30 mouse cellular contexts compared by ENCODE assay signal in genomic region chr2:29412458-29412857, GRCm38 (mm10).
DNase-seq lines count a peak whose midpoint lies in the region; ATAC-seq and TF ChIP-seq lines count a peak whose summit lies in the region.
"Had no signal": no experiment of that assay in that cellular context is flagged by ENCODE, and none has a peak within 500 bp of the region (broad histone marks: within the 10 kb centered on the region; RNA-seq: fewer than 3 reads in every experiment).

No protein-coding gene starts in this region.

- ATAC-seq in lung, postnatal 0 days: no peak
- ATAC-seq: forebrain, embryonic 16.5 days; Patski had no signal

- TF ChIP-seq CTCF in layer of hippocampus, adult 2 months (conservative IDR thresholded peaks at IDR 0.05): no peak
- no peak for TF ChIP-seq CTCF in lung, postnatal 0 days (IDR thresholded peaks at IDR 0.05)
- no peak for TF ChIP-seq CTCF in bone marrow macrophage, adult 2 months (IDR thresholded peaks at IDR 0.05; ENCODE audit: low read depth, low read length)
- no peak for TF ChIP-seq CTCF in thymus, adult 2 months (IDR thresholded peaks at IDR 0.05; ENCODE audit: borderline replicate concordance, control insufficient read depth, extremely low read depth, insufficient read depth, low read length, poor library complexity)

- no peaks in the 10 kb centered on the region for H3K36me3 ChIP-seq in lung, postnatal 0 days (ENCODE audit: insufficient read depth, low read length)
- H3K36me3 ChIP-seq in thymus, adult 2 months (ENCODE audit: control insufficient read depth, insufficient read depth, low read length): no peaks in the 10 kb centered on the region
- H3K36me3 ChIP-seq: embryonic facial prominence, embryonic 13.5 days; forebrain, embryonic 10.5 days; hindbrain, embryonic 13.5 days; limb, embryonic 15.5 days; midbrain, embryonic 12.5 days; neural tube, embryonic 12.5 days had no signal

- DNase-seq in layer of hippocampus, adult 2 months (ENCODE audit: low spot score in 2 of 2): no peak
- no peak for DNase-seq in layer of hippocampus, adult 9-10 months (ENCODE audit: low spot score)
- DNase-seq in lung, postnatal 0 days (ENCODE audit: low spot score): peak; percentile 9
- no peak for DNase-seq in lung, postnatal 36 days
- no peak for DNase-seq in thymus, adult 2 months
- DNase-seq in kidney, adult 9 months: no peak
- DNase-seq: adrenal gland, postnatal 14 days; cerebellum, adult 11-12 months; cerebellum, adult 9-11 months; gastrocnemius, postnatal 10 days; heart, postnatal 36 days; kidney, adult 8-10 months; kidney, postnatal 14 days; lung, adult 2 months; right cerebral cortex, adult 18-20 months had no signal

- H3K4me3 ChIP-seq in layer of hippocampus, adult 2 months: no peak overlapping the region
- H3K4me3 ChIP-seq in lung, postnatal 0 days (ENCODE audit: low read depth, low read length): no peak overlapping the region
- H3K4me3 ChIP-seq in bone marrow macrophage, adult 2 months (ENCODE audit: insufficient read depth, low read length): no peak overlapping the region
- no peak overlapping the region for H3K4me3 ChIP-seq in thymus, adult 2 months (ENCODE audit: control insufficient read depth, insufficient read depth, low read length)
- H3K4me3 ChIP-seq: embryonic facial prominence, embryonic 13.5 days; forebrain, embryonic 10.5 days; hindbrain, embryonic 13.5 days; left cerebral cortex, adult 2 months; limb, embryonic 15.5 days; megakaryocyte, embryonic 14.5 days; midbrain, embryonic 12.5 days; myocyte; neural tube, embryonic 12.5 days had no signal

- no peaks in the 10 kb centered on the region for H3K27me3 ChIP-seq in lung, postnatal 0 days (replicated peaks; ENCODE audit: insufficient read depth, low read length)
- H3K27me3 ChIP-seq in thymus, adult 2 months (ENCODE audit: control insufficient read depth, insufficient read depth, low read length): no peaks in the 10 kb centered on the region
- H3K27me3 ChIP-seq: CH12.LX; embryonic facial prominence, embryonic 13.5 days; hindbrain, embryonic 13.5 days; limb, embryonic 15.5 days; midbrain, embryonic 12.5 days; neural tube, embryonic 12.5 days; Patski had no signal

- H3K4me2 ChIP-seq in lung, postnatal 0 days (replicated peaks; ENCODE audit: low read depth, low read length): no peak overlapping the region
- H3K4me2 ChIP-seq: embryonic facial prominence, embryonic 13.5 days; heart, embryonic 11.5 days; hindbrain, embryonic 13.5 days; limb, embryonic 15.5 days; midbrain, embryonic 12.5 days; neural tube, embryonic 12.5 days had no signal

- TF ChIP-seq POLR2A in bone marrow macrophage, adult 2 months (IDR thresholded peaks at IDR 0.05; ENCODE audit: borderline replicate concordance, low read depth, low read length): no peak
- no peak for TF ChIP-seq POLR2A in thymus, adult 2 months (IDR thresholded peaks at IDR 0.05; ENCODE audit: control insufficient read depth, extremely low read depth, insufficient read depth, low read length, poor library complexity)

- no peak for TF ChIP-seq EP300 in lung, postnatal 0 days (IDR thresholded peaks at IDR 0.05)

- no peaks in the 10 kb centered on the region for H3K9me3 ChIP-seq in lung, postnatal 0 days (ENCODE audit: low read length)
- H3K9me3 ChIP-seq: embryonic facial prominence, embryonic 13.5 days; forebrain, embryonic 10.5 days; hindbrain, embryonic 13.5 days; limb, embryonic 15.5 days; megakaryocyte, embryonic 14.5 days; midbrain, embryonic 12.5 days; neural tube, embryonic 12.5 days had no signal

- 20% methylated on average over 3 of the region's 3 CpGs for WGBS in lung, postnatal 0 days
- 63% methylated on average over 3 of the region's 3 CpGs for WGBS in thymus, adult 2 months

- H3K27ac ChIP-seq in layer of hippocampus, adult 2 months: peak overlapping the region; percentile 41; the same call in 1 of the 2 replicates
- no peak overlapping the region for H3K27ac ChIP-seq in lung, postnatal 0 days (ENCODE audit: low read length)
- H3K27ac ChIP-seq in bone marrow macrophage, adult 2 months (ENCODE audit: insufficient read depth, low read depth, low read length): peak overlapping the region; percentile 20; the same call in 1 of the 2 replicates
- H3K27ac ChIP-seq in thymus, adult 2 months (ENCODE audit: control insufficient read depth, insufficient read depth, low read length): no peak overlapping the region
- H3K27ac ChIP-seq: embryonic facial prominence, embryonic 13.5 days; forebrain, embryonic 10.5 days; hindbrain, embryonic 13.5 days; left cerebral cortex, adult 2 months; limb, embryonic 15.5 days; liver, embryonic 14.5 days; midbrain, embryonic 12.5 days; neural tube, embryonic 12.5 days had no signal

- H3K4me1 ChIP-seq in lung, postnatal 0 days (ENCODE audit: insufficient read depth, low read depth, low read length): peaks cover 6% of the 10 kb centered on the region; the same call in 1 of the 2 replicates
- peaks cover 29% of the 10 kb centered on the region for H3K4me1 ChIP-seq in bone marrow macrophage, adult 2 months (ENCODE audit: control insufficient read depth, insufficient read depth, low read length)
- no peaks in the 10 kb centered on the region for H3K4me1 ChIP-seq in thymus, adult 2 months (replicated peaks; ENCODE audit: control insufficient read depth, insufficient read depth, low read length)

- no peak overlapping the region for H3K9ac ChIP-seq in lung, postnatal 0 days (replicated peaks; ENCODE audit: low read depth)
- H3K9ac ChIP-seq: embryonic facial prominence, embryonic 13.5 days; hindbrain, embryonic 13.5 days; limb, embryonic 15.5 days; liver, embryonic 14.5 days; midbrain, embryonic 12.5 days; neural tube, embryonic 12.5 days had no signal

Comparison
In these comparisons a context has a peak if more than half of its experiments do, and no peak if none do; other contexts are left out.
1. H3K27ac ChIP-seq: peak in layer of hippocampus, adult 2 months (single experiment) and bone marrow macrophage, adult 2 months (single experiment); none in lung, postnatal 0 days (single experiment) and thymus, adult 2 months (single experiment).